Mouse (Mus musculus) midbrain, embryonic 10.5 days (tissue): ENCODE measurements at regions not wholly inside any gene's neighbourhood (a gene's known extent, or its start where the extent isn't known, plus 50 kb on each side); places are given as distances from the start of the nearest gene placed in this dataset.

Experiments used
- DNase-seq: peaks from one replicate; pipeline ENCODE4 v3.0.0-alpha.2; 2017; ENCODE audit warnings: low spot score
- H3K27ac ChIP-seq: fragments of 300-500 bp; sonication (generic); replicated peaks from 2 replicates; pipeline ENCODE4 v1.5.1; 2016; ENCODE audit warnings: mild to moderate bottlenecking
- H3K27me3 ChIP-seq: fragments of 300-500 bp; sonication (generic); 2 replicates; pipeline ENCODE4 v1.6.1; 2016; ENCODE audit warnings: low read depth, mild to moderate bottlenecking; ENCODE audit not compliant: poor library complexity, severe bottlenecking
- H3K36me3 ChIP-seq: fragments of 300-500 bp; sonication (generic); 2 replicates; pipeline ENCODE4 v1.6.1; 2016; ENCODE audit warnings: mild to moderate bottlenecking, moderate library complexity
- H3K4me1 ChIP-seq: fragments of 300-500 bp; sonication (generic); 2 replicates; pipeline ENCODE4 v1.6.1; 2016
- H3K4me3 ChIP-seq: fragments of 300-500 bp; sonication (generic); 2 replicates; pipeline ENCODE4 v1.5.1; 2016; ENCODE audit warnings: mild to moderate bottlenecking, moderate library complexity
- H3K9me3 ChIP-seq: fragments of 300-500 bp; sonication (generic); replicated peaks from 2 replicates; pipeline ENCODE4 v1.6.1; 2016; ENCODE audit warnings: mild to moderate bottlenecking
- WGBS: fragments of 180-500 bp; shearing (Covaris S2); methylation state at CpG from one replicate; pipeline ENCODE4 v1.1.7; 2016; 5-methylcytosine and 5-hydroxymethylcytosine counted together

GRCm38 (mm10) chr6:54754810-54755209, 61.9 kb upstream of the Znrf2 start:
- H3K27me3 ChIP-seq = peaks cover 13% of the 10 kb centered on the region
- no peaks in the 10 kb centered on the region for H3K9me3 ChIP-seq
- H3K4me1 ChIP-seq = peaks cover 27% of the 10 kb centered on the region
- DNase-seq = no peak
- WGBS = 90% methylated on average over 2 of the region's 2 CpGs
- H3K27ac ChIP-seq = no peak overlapping the region
- H3K4me3 ChIP-seq = no peak overlapping the region
- H3K36me3 ChIP-seq = no peaks in the 10 kb centered on the region

GRCm38 (mm10) chr6:54757511-54757911, 59.2 kb upstream of the Znrf2 start:
- no peak overlapping the region for H3K4me3 ChIP-seq
- 70% methylated on average over 5 of the region's 5 CpGs for WGBS
- 0 out of 2 replicates have a peak overlapping the region, but pooled peaks have one; percentile 20 for H3K27ac ChIP-seq
- H3K4me1 ChIP-seq = peaks cover 39% of the 10 kb centered on the region
- no peaks in the 10 kb centered on the region for H3K9me3 ChIP-seq
- peaks cover 36% of the 10 kb centered on the region for H3K27me3 ChIP-seq
- no peak for DNase-seq
- no peaks in the 10 kb centered on the region for H3K36me3 ChIP-seq

- H3K27ac ChIP-seq = 0 out of 2 replicates have a peak overlapping the region, but pooled peaks have one; percentile 9
- peaks cover 39% of the 10 kb centered on the region for H3K4me1 ChIP-seq
- peaks cover 40% of the 10 kb centered on the region for H3K27me3 ChIP-seq
- no peak overlapping the region for H3K4me3 ChIP-seq
- WGBS = 20% methylated on average over 2 of the region's 2 CpGs
- no peaks in the 10 kb centered on the region for H3K36me3 ChIP-seq
- H3K9me3 ChIP-seq = no peaks in the 10 kb centered on the region
- DNase-seq = peak; percentile 48
These were observed 58.6 kb upstream of the Znrf2 start for GRCm38 (mm10) chr6:54758112-54758511.

- no peak overlapping the region; the same call in 1 of the 2 replicates for H3K27ac ChIP-seq
- no peaks in the 10 kb centered on the region for H3K9me3 ChIP-seq
- peaks cover 40% of the 10 kb centered on the region for H3K27me3 ChIP-seq
- DNase-seq = no peak
- no peaks in the 10 kb centered on the region for H3K36me3 ChIP-seq
- WGBS = 70% methylated on average over 8 of the region's 8 CpGs
- peaks cover 39% of the 10 kb centered on the region for H3K4me1 ChIP-seq
- no peak overlapping the region for H3K4me3 ChIP-seq
These were observed 57.5 kb upstream of the Znrf2 start for GRCm38 (mm10) chr6:54759263-54759662.

GRCm38 (mm10) chr6:54759942-54760498, 56.7 kb upstream of the Znrf2 start:
- 0 out of 2 replicates have a peak overlapping the region, but pooled peaks have one; percentile 11 for H3K4me3 ChIP-seq
- peaks cover 40% of the 10 kb centered on the region for H3K27me3 ChIP-seq
- peaks cover 39% of the 10 kb centered on the region for H3K4me1 ChIP-seq
- peak overlapping the region; percentile 59 for H3K27ac ChIP-seq
- no peaks in the 10 kb centered on the region for H3K9me3 ChIP-seq
- 8% methylated on average over 11 of the region's 11 CpGs for WGBS
- no peak for DNase-seq
- no peaks in the 10 kb centered on the region for H3K36me3 ChIP-seq

GRCm38 (mm10) chr6:54760541-54760940, 56.2 kb upstream of the Znrf2 start:
- H3K27me3 ChIP-seq = peaks cover 40% of the 10 kb centered on the region
- WGBS = 74% methylated on average over 2 of the region's 2 CpGs
- no peaks in the 10 kb centered on the region for H3K36me3 ChIP-seq
- no peak overlapping the region; the same call in 1 of the 2 replicates for H3K27ac ChIP-seq
- no peak overlapping the region for H3K4me3 ChIP-seq
- H3K9me3 ChIP-seq = no peaks in the 10 kb centered on the region
- no peak for DNase-seq
- peaks cover 39% of the 10 kb centered on the region for H3K4me1 ChIP-seq

GRCm38 (mm10) chr6:54762021-54762420, 54.7 kb upstream of the Znrf2 start:
- DNase-seq = no peak
- Histone ChIP-seq H3K4me1 (peaks cover 39% of the 10 kb centered on the region), H3K27ac (no peak overlapping the region), H3K36me3 (no peaks in the 10 kb centered on the region), H3K4me3 (no peak overlapping the region), H3K27me3 (peaks cover 40% of the 10 kb centered on the region), H3K9me3 (no peaks in the 10 kb centered on the region)
- WGBS = 74% methylated on average over 5 of the region's 5 CpGs

GRCm38 (mm10) chr6:54762499-54762898, 54.2 kb upstream of the Znrf2 start:
- 45% methylated on average over 5 of the region's 5 CpGs for WGBS

GRCm38 (mm10) chr6:54763669-54764068, 53.0 kb upstream of the Znrf2 start:
- Histone ChIP-seq H3K4me3 (no peak overlapping the region), H3K4me1 (peaks cover 31% of the 10 kb centered on the region), H3K27ac (no peak overlapping the region), H3K27me3 (peaks cover 39% of the 10 kb centered on the region), H3K36me3 (no peaks in the 10 kb centered on the region), H3K9me3 (no peaks in the 10 kb centered on the region)
- WGBS = 92% methylated on average over 4 of the region's 4 CpGs
- no peak for DNase-seq

More at GRCm38 (mm10) chr6:54762499-54762898, 54.2 kb upstream of the Znrf2 start:
- Histone ChIP-seq H3K9me3 (no peaks in the 10 kb centered on the region), H3K27ac (no peak overlapping the region), H3K27me3 (peaks cover 40% of the 10 kb centered on the region), H3K4me3 (no peak overlapping the region), H3K4me1 (peaks cover 39% of the 10 kb centered on the region), H3K36me3 (no peaks in the 10 kb centered on the region)
- no peak for DNase-seq

GRCm38 (mm10) chr6:54765715-54766114, 51.0 kb upstream of the Znrf2 start:
- Histone ChIP-seq H3K9me3 (no peaks in the 10 kb centered on the region), H3K27ac (no peak overlapping the region), H3K36me3 (no peaks in the 10 kb centered on the region), H3K4me1 (peaks cover 10% of the 10 kb centered on the region), H3K4me3 (no peak overlapping the region), H3K27me3 (peaks cover 20% of the 10 kb centered on the region)
- no peak for DNase-seq
- WGBS = 89% methylated on average over 2 of the region's 2 CpGs

- Histone ChIP-seq H3K36me3 (no peaks in the 10 kb centered on the region), H3K9me3 (no peaks in the 10 kb centered on the region), H3K27me3 (peaks cover 13% of the 10 kb centered on the region; the same call in 1 of the 2 replicates), H3K27ac (no peak overlapping the region), H3K4me3 (no peak overlapping the region), H3K4me1 (0 out of 2 replicates have a peak, but pooled peaks cover 8% of the 10 kb centered on the region)
- 86% methylated on average over 5 of the region's 5 CpGs for WGBS
- DNase-seq = no peak
These were observed 50.1 kb upstream of the Znrf2 start for GRCm38 (mm10) chr6:54766485-54767112.
